Mouse (Mus musculus): ENCODE results near the gene Fyco1. TPM values are rescaled to one million over a fixed set of nuclear protein-coding genes. Genes with fewer than 3 reads are reported as not detected.

Gene Fyco1
- polyA plus RNA-seq, 1 experiment from 2014 or later, result 14.2 TPM

DNA sequence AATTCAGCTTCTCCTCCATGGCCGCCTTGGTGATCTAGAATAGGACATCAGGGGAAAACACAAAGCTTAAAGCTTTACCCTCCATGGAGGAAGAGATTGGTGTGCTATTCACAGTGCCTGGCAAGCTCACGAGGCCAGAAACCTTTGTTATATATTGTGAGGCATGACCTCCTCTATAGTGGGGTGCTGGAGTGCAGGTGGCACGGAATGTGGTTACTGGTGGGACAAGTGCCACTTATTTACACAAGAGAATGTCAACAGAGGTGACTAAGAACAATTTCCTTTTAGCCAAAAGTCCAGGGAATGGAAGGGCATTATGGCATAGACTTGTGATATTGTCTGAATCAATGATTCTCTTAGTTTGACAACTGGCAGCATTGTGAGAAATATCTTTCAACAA, 25.1 kb downstream of the Fyco1 start:
- no peaks in the 10 kb centered on the region; the same call in 1 of the 2 replicates for H3K4me1 ChIP-seq (replicated peaks; ENCODE audit: control insufficient read depth, insufficient read depth, low read length)
- 60% methylated on average over 3 of the region's 3 CpGs for WGBS
- no peaks in the 10 kb centered on the region for H3K27me3 ChIP-seq (ENCODE audit: control insufficient read depth, insufficient read depth, low read depth, low read length)
- no peaks in the 10 kb centered on the region for H3K9me3 ChIP-seq (ENCODE audit: control insufficient read depth, low read length)
- no peak overlapping the region for H3K4me2 ChIP-seq (ENCODE audit: low read depth, low read length)
- no peak overlapping the region for H3K9ac ChIP-seq (ENCODE audit: low read length)
- H3K36me3 ChIP-seq (ENCODE audit: control insufficient read depth, insufficient read depth, low read length), result peaks cover 40% of the 10 kb centered on the region
- peak overlapping the region; percentile 42; the same call in 1 of the 2 replicates for H3K27ac ChIP-seq (ENCODE audit: low read length)
- H3K4me3 ChIP-seq (ENCODE audit: low read length), result no peak overlapping the region
- ATAC-seq (ENCODE audit: low read depth), result peak; percentile 80

DNA sequence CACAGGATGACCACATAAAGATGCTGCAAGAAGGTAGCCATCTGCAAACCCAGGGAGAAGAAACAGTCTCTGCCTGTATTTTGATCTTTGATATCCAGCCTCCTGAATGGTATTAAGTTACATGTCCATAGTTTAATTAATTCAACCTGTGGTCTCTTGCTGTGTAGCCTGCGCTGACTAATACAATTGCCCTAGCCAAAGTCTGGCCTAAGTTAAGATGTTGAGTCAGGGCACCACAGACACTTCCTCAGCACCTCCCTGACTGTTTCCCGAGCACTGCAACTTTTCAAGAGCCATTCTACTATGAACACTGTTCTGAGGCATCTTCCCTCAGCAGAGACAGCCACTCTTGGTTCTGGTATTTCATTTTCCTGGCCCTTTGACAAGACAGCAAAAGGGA, 33.1 kb downstream of the Fyco1 start:
- no peak overlapping the region for H3K27ac ChIP-seq (ENCODE audit: low read length)
- 83% methylated on average over 2 of the region's 2 CpGs for WGBS
- H3K36me3 ChIP-seq (ENCODE audit: control insufficient read depth, insufficient read depth, low read length), result peaks cover 22% of the 10 kb centered on the region; the same call in 1 of the 2 replicates
- no peaks in the 10 kb centered on the region for H3K9me3 ChIP-seq (ENCODE audit: control insufficient read depth, low read length)
- no peaks in the 10 kb centered on the region for H3K4me1 ChIP-seq (replicated peaks; ENCODE audit: control insufficient read depth, insufficient read depth, low read length)
- H3K9ac ChIP-seq (ENCODE audit: low read length), result no peak overlapping the region
- H3K27me3 ChIP-seq (ENCODE audit: control insufficient read depth, insufficient read depth, low read depth, low read length), result no peaks in the 10 kb centered on the region
- H3K4me3 ChIP-seq (ENCODE audit: low read length), result no peak overlapping the region
- no peak for ATAC-seq (ENCODE audit: low read depth)
- no peak overlapping the region for H3K4me2 ChIP-seq (ENCODE audit: low read depth, low read length)

DNA sequence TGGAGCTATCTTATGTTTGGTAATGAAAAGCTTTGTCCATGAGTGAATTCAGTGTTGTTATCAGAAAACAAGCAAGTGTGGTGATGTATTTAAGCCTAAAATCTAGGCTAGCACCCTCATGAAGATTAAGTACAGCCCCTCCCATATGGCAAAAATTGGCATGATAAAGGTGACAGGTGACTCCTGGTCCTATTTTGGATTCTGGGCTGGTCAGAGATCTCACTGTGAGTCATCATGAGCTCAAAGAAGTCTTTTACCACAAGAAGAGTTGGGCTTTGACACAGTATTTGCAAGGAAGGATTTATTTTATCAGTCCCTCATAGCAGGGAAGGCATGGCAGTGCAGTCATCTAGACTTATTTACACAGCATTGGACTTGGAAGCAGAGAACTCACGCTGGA, 35.7 kb downstream of the Fyco1 start:
- WGBS, result 59% methylated on average over 1 of the region's 1 CpGs
- Histone ChIP-seq H3K36me3 (ENCODE audit: control insufficient read depth, insufficient read depth, low read length) (peaks cover 14% of the 10 kb centered on the region), H3K27ac (ENCODE audit: low read length) (no peak overlapping the region), H3K9me3 (ENCODE audit: control insufficient read depth, low read length) (no peaks in the 10 kb centered on the region), H3K4me3 (ENCODE audit: low read length) (no peak overlapping the region), H3K9ac (ENCODE audit: low read length) (no peak overlapping the region), H3K4me2 (ENCODE audit: low read depth, low read length) (no peak overlapping the region), H3K27me3 (ENCODE audit: control insufficient read depth, insufficient read depth, low read depth, low read length) (no peaks in the 10 kb centered on the region), H3K4me1 (replicated peaks; ENCODE audit: control insufficient read depth, insufficient read depth, low read length) (no peaks in the 10 kb centered on the region)
- ATAC-seq (ENCODE audit: low read depth), result no peak

- Histone ChIP-seq H3K9me3 (ENCODE audit: control insufficient read depth, low read length) (no peaks in the 10 kb centered on the region), H3K36me3 (ENCODE audit: control insufficient read depth, insufficient read depth, low read length) (peaks cover 14% of the 10 kb centered on the region), H3K9ac (ENCODE audit: low read length) (no peak overlapping the region), H3K4me2 (ENCODE audit: low read depth, low read length) (no peak overlapping the region), H3K4me3 (ENCODE audit: low read length) (no peak overlapping the region), H3K4me1 (replicated peaks; ENCODE audit: control insufficient read depth, insufficient read depth, low read length) (no peaks in the 10 kb centered on the region), H3K27me3 (ENCODE audit: control insufficient read depth, insufficient read depth, low read depth, low read length) (no peaks in the 10 kb centered on the region), H3K27ac (ENCODE audit: low read length) (no peak overlapping the region)
- no peak for ATAC-seq (ENCODE audit: low read depth)
- 90% methylated on average over 3 of the region's 3 CpGs for WGBS
Measured at GRCm38 (mm10) chr9:123815444-123815843, 36.3 kb downstream of the Fyco1 start.

- Histone ChIP-seq H3K4me1 (replicated peaks; ENCODE audit: control insufficient read depth, insufficient read depth, low read length) (no peaks in the 10 kb centered on the region), H3K36me3 (ENCODE audit: control insufficient read depth, insufficient read depth, low read length) (peaks cover 14% of the 10 kb centered on the region), H3K27ac (ENCODE audit: low read length) (no peak overlapping the region), H3K9me3 (ENCODE audit: control insufficient read depth, low read length) (no peaks in the 10 kb centered on the region), H3K4me3 (ENCODE audit: low read length) (no peak overlapping the region), H3K4me2 (ENCODE audit: low read depth, low read length) (no peak overlapping the region), H3K9ac (ENCODE audit: low read length) (no peak overlapping the region), H3K27me3 (ENCODE audit: control insufficient read depth, insufficient read depth, low read depth, low read length) (no peaks in the 10 kb centered on the region)
- 69% methylated on average over 4 of the region's 4 CpGs for WGBS
- ATAC-seq (ENCODE audit: low read depth), result no peak
Measured at GRCm38 (mm10) chr9:123814821-123815220, 36.9 kb downstream of the Fyco1 start.

GRCm38 (mm10) chr9:123814326-123814725, 37.4 kb downstream of the Fyco1 start:
- H3K9ac ChIP-seq (ENCODE audit: low read length), result no peak overlapping the region
- 78% methylated on average over 2 of the region's 2 CpGs for WGBS
- no peaks in the 10 kb centered on the region for H3K27me3 ChIP-seq (ENCODE audit: control insufficient read depth, insufficient read depth, low read depth, low read length)
- no peak overlapping the region for H3K4me2 ChIP-seq (ENCODE audit: low read depth, low read length)
- ATAC-seq (ENCODE audit: low read depth), result no peak
- H3K27ac ChIP-seq (ENCODE audit: low read length), result no peak overlapping the region
- H3K9me3 ChIP-seq (ENCODE audit: control insufficient read depth, low read length), result no peaks in the 10 kb centered on the region
- peaks cover 14% of the 10 kb centered on the region for H3K36me3 ChIP-seq (ENCODE audit: control insufficient read depth, insufficient read depth, low read length)
- no peak overlapping the region for H3K4me3 ChIP-seq (ENCODE audit: low read length)
- no peaks in the 10 kb centered on the region for H3K4me1 ChIP-seq (replicated peaks; ENCODE audit: control insufficient read depth, insufficient read depth, low read length)

DNA sequence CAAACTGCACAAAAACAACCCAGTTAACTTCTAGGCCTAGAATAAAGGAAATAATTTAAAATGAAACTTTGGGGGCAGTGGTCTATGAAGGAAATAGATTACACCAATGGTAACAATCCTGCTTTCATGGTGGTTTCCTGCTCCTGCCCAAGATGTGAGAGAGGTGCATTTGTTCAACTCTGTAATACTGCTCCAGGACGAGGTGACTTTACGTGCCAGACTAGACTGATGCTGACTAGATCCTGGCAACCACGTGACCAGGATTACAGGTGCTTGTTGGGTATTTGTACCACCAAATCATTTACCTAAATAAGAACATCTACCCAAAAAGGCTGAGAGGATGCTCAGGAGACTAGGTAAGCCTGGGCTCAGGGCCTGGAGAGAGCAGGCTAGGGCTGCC, 39.9 kb downstream of the Fyco1 start:
- Histone ChIP-seq H3K9me3 (ENCODE audit: control insufficient read depth, low read length) (no peaks in the 10 kb centered on the region), H3K4me1 (replicated peaks; ENCODE audit: control insufficient read depth, insufficient read depth, low read length) (no peaks in the 10 kb centered on the region), H3K4me2 (ENCODE audit: low read depth, low read length) (no peak overlapping the region), H3K36me3 (ENCODE audit: control insufficient read depth, insufficient read depth, low read length) (peaks cover 10% of the 10 kb centered on the region), H3K27me3 (ENCODE audit: control insufficient read depth, insufficient read depth, low read depth, low read length) (no peaks in the 10 kb centered on the region), H3K4me3 (ENCODE audit: low read length) (no peak overlapping the region), H3K9ac (ENCODE audit: low read length) (no peak overlapping the region), H3K27ac (ENCODE audit: low read length) (no peak overlapping the region)
- no peak for ATAC-seq (ENCODE audit: low read depth)
- WGBS, result 87% methylated on average over 3 of the region's 3 CpGs

DNA sequence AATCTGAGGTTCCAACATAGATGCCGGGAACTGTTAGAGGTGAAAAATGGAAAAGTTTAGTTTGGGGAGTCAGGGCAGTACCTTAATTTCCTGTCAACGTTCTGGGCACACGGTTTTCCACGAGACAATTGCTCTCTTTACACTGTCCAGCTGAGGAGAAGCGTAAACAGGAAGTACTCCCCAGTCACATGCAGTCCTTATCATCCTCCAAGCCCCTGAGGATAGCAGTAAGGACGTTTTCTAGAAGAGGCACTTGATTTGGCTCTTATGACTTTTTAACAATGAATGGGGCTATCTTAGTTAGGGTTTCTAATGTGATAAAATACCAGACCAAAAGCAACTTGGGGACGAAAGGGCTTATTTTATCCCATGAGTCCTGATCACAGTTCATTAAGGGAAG, 43.1 kb downstream of the Fyco1 start:
- Histone ChIP-seq H3K36me3 (ENCODE audit: control insufficient read depth, insufficient read depth, low read length) (peaks cover 4% of the 10 kb centered on the region), H3K9me3 (ENCODE audit: control insufficient read depth, low read length) (no peaks in the 10 kb centered on the region), H3K4me3 (ENCODE audit: low read length) (no peak overlapping the region), H3K4me2 (ENCODE audit: low read depth, low read length) (no peak overlapping the region), H3K4me1 (replicated peaks; ENCODE audit: control insufficient read depth, insufficient read depth, low read length) (no peaks in the 10 kb centered on the region), H3K9ac (ENCODE audit: low read length) (no peak overlapping the region), H3K27ac (ENCODE audit: low read length) (no peak overlapping the region), H3K27me3 (ENCODE audit: control insufficient read depth, insufficient read depth, low read depth, low read length) (no peaks in the 10 kb centered on the region)
- WGBS, result 42% methylated on average over 7 of the region's 7 CpGs
- ATAC-seq (ENCODE audit: low read depth), result no peak

GRCm38 (mm10) chr9:123806267-123806666, 45.4 kb downstream of the Fyco1 start, which contains the start of gene Cxcr6:
Gene Cxcr6 (plus strand): TSS chr9:123806475.
- 88% methylated on average over 5 of the region's 5 CpGs for WGBS
- H3K36me3 ChIP-seq (ENCODE audit: control insufficient read depth, insufficient read depth, low read length), result no peaks in the 10 kb centered on the region
- no peak within 1 kb of the TSS for H3K4me2 ChIP-seq (ENCODE audit: low read depth, low read length)
- H3K27ac ChIP-seq (ENCODE audit: low read length), result no peak within 1 kb of the TSS
- no peak for ATAC-seq (ENCODE audit: low read depth)
- H3K27me3 ChIP-seq (ENCODE audit: control insufficient read depth, insufficient read depth, low read depth, low read length), result no peaks in the 10 kb centered on the region
- H3K4me3 ChIP-seq (ENCODE audit: low read length), result no peak within 1 kb of the TSS
- no peak within 1 kb of the TSS for H3K9ac ChIP-seq (ENCODE audit: low read length)
- no peaks in the 10 kb centered on the region for H3K9me3 ChIP-seq (ENCODE audit: control insufficient read depth, low read length)
- no peaks in the 10 kb centered on the region for H3K4me1 ChIP-seq (replicated peaks; ENCODE audit: control insufficient read depth, insufficient read depth, low read length)

DNA sequence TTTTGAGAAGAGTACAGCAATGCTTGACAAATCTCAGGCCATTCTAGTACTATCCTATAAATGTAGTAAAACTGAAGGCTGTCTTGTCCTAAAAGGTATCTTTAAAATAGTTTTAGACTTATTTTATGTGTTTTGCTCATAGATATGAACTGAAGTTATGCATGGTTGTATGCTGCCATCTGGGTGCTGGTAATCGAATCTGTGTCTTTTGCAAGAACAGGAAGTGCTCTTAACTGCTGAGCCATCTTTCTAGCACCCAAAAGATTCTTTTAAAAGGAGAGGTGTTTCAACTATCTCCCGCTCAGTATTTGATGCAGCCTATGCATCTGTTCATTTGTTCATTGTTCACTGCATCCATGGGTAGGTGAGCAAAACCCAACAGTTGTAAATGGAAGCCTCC, 46.5 kb downstream of the Fyco1 start:
- H3K9ac ChIP-seq (ENCODE audit: low read length), result no peak overlapping the region
- WGBS, result 83% methylated on average over 2 of the region's 2 CpGs
- no peak overlapping the region for H3K4me2 ChIP-seq (ENCODE audit: low read depth, low read length)
- H3K27me3 ChIP-seq (ENCODE audit: control insufficient read depth, insufficient read depth, low read depth, low read length), result no peaks in the 10 kb centered on the region
- ATAC-seq (ENCODE audit: low read depth), result no peak
- no peaks in the 10 kb centered on the region for H3K9me3 ChIP-seq (ENCODE audit: control insufficient read depth, low read length)
- no peaks in the 10 kb centered on the region for H3K4me1 ChIP-seq (replicated peaks; ENCODE audit: control insufficient read depth, insufficient read depth, low read length)
- H3K4me3 ChIP-seq (ENCODE audit: low read length), result no peak overlapping the region
- H3K36me3 ChIP-seq (ENCODE audit: control insufficient read depth, insufficient read depth, low read length), result peaks cover 8% of the 10 kb centered on the region
- H3K27ac ChIP-seq (ENCODE audit: low read length), result no peak overlapping the region

Data from lung, embryonic 16.5 days (tissue).